Mouse (Mus musculus) CH12.LX (cell line): ENCODE data around the gene Rmi2. TPM values are rescaled to one million over a fixed set of nuclear protein-coding genes. Genes with fewer than 3 reads are reported as not detected.

Experiments used
- DNase-seq: peaks from one replicate; pipeline ENCODE4 v3.0.0-alpha.2; 2013; ENCODE audit errors: extremely low read depth
- H3K27ac ChIP-seq: 2 replicates; pipeline ENCODE4 v1.5.1; 2012; ENCODE audit warnings: low read depth, mild to moderate bottlenecking, control low read depth, moderate library complexity; ENCODE audit not compliant: insufficient read depth
- H3K27me3 ChIP-seq: replicated peaks from 2 replicates; pipeline ENCODE3; 2012; ENCODE audit warnings: inconsistent platforms
- H3K36me3 ChIP-seq, 2 experiments: replicated peaks in 1 of 2; 2 replicates each; pipeline versions ENCODE3 to v1.6.1; 2012; ENCODE audit warnings: inconsistent platforms in 1 of 2, low read length in 1 of 2, mild to moderate bottlenecking in 1 of 2, mixed read lengths in 1 of 2, moderate library complexity in 1 of 2; ENCODE audit not compliant: control insufficient read depth in 1 of 2, insufficient read depth in 1 of 2
- H3K4me1 ChIP-seq, 2 experiments: 2 replicates each; pipeline ENCODE4 v1.6.1; 2012; ENCODE audit warnings: inconsistent platforms in 1 of 2, moderate library complexity in 1 of 2; ENCODE audit not compliant: insufficient read depth in 2 of 2, control insufficient read depth in 1 of 2
- H3K4me2 ChIP-seq: 2 replicates; pipeline ENCODE4 v1.6.1; 2012; ENCODE audit warnings: low read depth, mild to moderate bottlenecking, control low read depth; ENCODE audit not compliant: poor library complexity, insufficient read depth, severe bottlenecking
- H3K4me3 ChIP-seq, 3 experiments: fragments of 150-350 bp in 1 of 3; sonication (generic) in 1 of 3; replicated peaks in 1 of 3; 2 replicates each; pipeline versions ENCODE3 to v1.5.1; 2011 to 2012; ENCODE audit warnings: low read depth in 2 of 3, low read length in 2 of 3, mild to moderate bottlenecking in 2 of 3, moderate library complexity in 2 of 3, control low read depth in 1 of 3, improper control_type of control experiment in 1 of 3, inconsistent platforms in 1 of 3, mixed read lengths in 1 of 3; ENCODE audit not compliant: poor library complexity in 1 of 3
- H3K79me2 ChIP-seq: replicated peaks from 2 replicates; pipeline ENCODE4 v1.6.1; 2012; ENCODE audit warnings: mild to moderate bottlenecking, moderate library complexity; ENCODE audit not compliant: control insufficient read depth, poor library complexity, insufficient read depth, severe bottlenecking; ENCODE audit errors: extremely low read depth
- H3K9ac ChIP-seq: 2 replicates; pipeline ENCODE4 v1.6.1; 2012; ENCODE audit warnings: low read depth, mild to moderate bottlenecking, control low read depth, moderate library complexity; ENCODE audit not compliant: insufficient read depth
- H3K9me3 ChIP-seq: replicated peaks from 2 replicates; pipeline ENCODE3; 2012; ENCODE audit warnings: low read length, inconsistent platforms, mixed read lengths
- CTCF ChIP-seq, 2 experiments: IDR thresholded peaks in 1 of 2; conservative IDR thresholded peaks in 1 of 2; 2 replicates each; pipeline ENCODE4 v1.5.1; 2011 to 2012; ENCODE audit warnings: low read depth in 2 of 2, low read length in 2 of 2, improper control_type of control experiment in 1 of 2, inconsistent platforms in 1 of 2, mild to moderate bottlenecking in 1 of 2, moderate library complexity in 1 of 2
- E2F4 ChIP-seq: IDR thresholded peaks from 2 replicates; pipeline ENCODE4 v1.6.1; 2011; ENCODE audit warnings: low read depth, low read length, improper control_type of control experiment; ENCODE audit not compliant: insufficient replicate concordance
- ELF1 ChIP-seq: IDR thresholded peaks from 2 replicates; pipeline ENCODE4 v1.6.1; 2014; ENCODE audit warnings: low read depth, mild to moderate bottlenecking, inconsistent platforms, low read length, improper control_type of control experiment
- EP300 ChIP-seq: IDR thresholded peaks from 2 replicates; pipeline ENCODE4 v1.6.1; 2011; ENCODE audit warnings: low read length, improper control_type of control experiment
- ETS1 ChIP-seq: conservative IDR thresholded peaks from 2 replicates; pipeline ENCODE4 v1.6.1; 2012; ENCODE audit warnings: low read depth, mild to moderate bottlenecking, inconsistent platforms, low read length, improper control_type of control experiment, moderate library complexity
- HCFC1 ChIP-seq: IDR thresholded peaks from 2 replicates; pipeline ENCODE4 v1.6.1; 2012; ENCODE audit warnings: low read depth, mild to moderate bottlenecking, inconsistent platforms, low read length, improper control_type of control experiment
- JUND ChIP-seq: conservative IDR thresholded peaks from 2 replicates; pipeline ENCODE4 v1.6.1; 2011; ENCODE audit warnings: low read depth, low read length, improper control_type of control experiment
- MAX ChIP-seq: IDR thresholded peaks from 2 replicates; pipeline ENCODE4 v1.6.1; 2011; ENCODE audit warnings: low read length, improper control_type of control experiment
- MAZ ChIP-seq: IDR thresholded peaks from 2 replicates; pipeline ENCODE4 v1.6.1; 2012; ENCODE audit warnings: low read depth, mild to moderate bottlenecking, inconsistent platforms, low read length, improper control_type of control experiment, moderate library complexity
- MYC ChIP-seq: IDR thresholded peaks from 2 replicates; pipeline ENCODE4 v1.6.1; 2011; ENCODE audit warnings: low read depth, mild to moderate bottlenecking, improper control_type of control experiment, low read length
- NELFE ChIP-seq: IDR thresholded peaks from 2 replicates; pipeline ENCODE4 v1.6.1; 2011; ENCODE audit warnings: low read depth, low read length, improper control_type of control experiment
- POLR2A ChIP-seq: IDR thresholded peaks from 2 replicates; pipeline ENCODE4 v1.6.1; 2011; ENCODE audit warnings: low read depth, mild to moderate bottlenecking, improper control_type of control experiment, low read length
- POLR2AphosphoS2 ChIP-seq: IDR thresholded peaks from 2 replicates; pipeline ENCODE4 v1.6.1; 2011; ENCODE audit warnings: low read depth, low read length, improper control_type of control experiment
- RAD21 ChIP-seq: IDR thresholded peaks from 2 replicates; pipeline ENCODE4 v1.6.1; 2011; ENCODE audit warnings: low read depth, mild to moderate bottlenecking, low read length, improper control_type of control experiment, moderate library complexity
- SMC3 ChIP-seq: IDR thresholded peaks from 2 replicates; pipeline ENCODE4 v1.6.1; 2011; ENCODE audit warnings: low read depth, low read length, improper control_type of control experiment
- TCF12 ChIP-seq: IDR thresholded peaks from 2 replicates; pipeline ENCODE4 v1.6.1; 2014; ENCODE audit warnings: low read depth, mild to moderate bottlenecking, inconsistent platforms, low read length, improper control_type of control experiment
- UBTF ChIP-seq: IDR thresholded peaks from 2 replicates; pipeline ENCODE4 v1.6.1; 2012; ENCODE audit warnings: low read depth, mild to moderate bottlenecking, inconsistent platforms, low read length, improper control_type of control experiment, moderate library complexity
- USF2 ChIP-seq: conservative IDR thresholded peaks from 2 replicates; pipeline ENCODE4 v1.6.1; 2011; ENCODE audit warnings: low read depth, low read length, improper control_type of control experiment
- ZKSCAN1 ChIP-seq: IDR thresholded peaks from 2 replicates; pipeline ENCODE4 v1.6.1; 2012; ENCODE audit warnings: low read depth, inconsistent platforms, low read length, improper control_type of control experiment, borderline replicate concordance
- ZMIZ1 ChIP-seq: IDR thresholded peaks from 2 replicates; pipeline ENCODE4 v1.6.1; 2012; ENCODE audit warnings: low read depth, mild to moderate bottlenecking, inconsistent platforms, low read length, improper control_type of control experiment
- dilution Hi-C: fragments of 300-500 bp; cut with MboI; formaldehyde crosslinking; loops from 2 replicates; pipeline ENCODE4 v1.14.3; 2020; ENCODE audit warnings: low sequenced_read_pairs; ENCODE audit not compliant: extremely low pct_unique_long_range_greater_than_20kb, extremely low pct_ligation_motif_present
- in situ Hi-C: fragments of 300-500 bp; cut with MboI; formaldehyde crosslinking; loops from 3 replicates; pipeline ENCODE4 v1.14.3; 2019; ENCODE audit warnings: low sequenced_read_pairs, low pct_ligation_motif_present, low pct_unique_long_range_greater_than_20kb, mixed read lengths
- polyA plus RNA-seq: library from polyadenylated mRNA; unstranded; fragments of >175 nt; gene quantifications from 2 replicates; pipeline ENCODE4 v1.2.1, GENCODE M21; 2012; ENCODE audit warnings: low read depth; ENCODE audit not compliant: insufficient read length
- total RNA-seq, 2 experiments: library from RNA; depleted of rRNA; stranded (reverse); fragments of 300-350 nt in 1 of 2; fragments of >200 nt in 1 of 2; gene quantifications; 2 replicates each; pipeline ENCODE4 v1.2.3; 2012 to 2014

The Rmi2 gene
- total and polyA plus RNA-seq, 3 experiments = 6.8 to 13.8 (median 9.3) TPM

GRCm38 (mm10) chr16:10836388-10836787 is 1.5 kb downstream of the Rmi2 start (continued):
- TF ChIP-seq E2F4 (no peak), ELF1 (no peak), USF2 (no peak)

- no peak for TF ChIP-seq JUND
- no peak for TF ChIP-seq EP300
- no peak for TF ChIP-seq POLR2A
- TF ChIP-seq MYC = no peak
- peak; percentile 60; the same call in 1 of the 2 replicates for TF ChIP-seq ZKSCAN1
- no peak for TF ChIP-seq UBTF
- no peak for TF ChIP-seq NELFE
- TF ChIP-seq MAZ = no peak
- no peak for TF ChIP-seq HCFC1
- H3K9ac ChIP-seq = no peak overlapping the region
- H3K9me3 ChIP-seq = no peaks in the 10 kb centered on the region
- dilution Hi-C loops = no loop called here
- peaks cover 8 to 46% of the 10 kb centered on the region in 2 experiments for H3K36me3 ChIP-seq
- peaks cover 22 to 46% of the 10 kb centered on the region in 2 experiments for H3K4me1 ChIP-seq
- H3K27me3 ChIP-seq = no peaks in the 10 kb centered on the region
- no peak overlapping the region for H3K27ac ChIP-seq
- no peak overlapping the region for H3K4me3 ChIP-seq
- in situ Hi-C loops = no loop called here
- H3K79me2 ChIP-seq = peaks cover 9% of the 10 kb centered on the region; the same call in 1 of the 2 replicates
- H3K4me2 ChIP-seq = no peak overlapping the region
- DNase-seq = no peak
Measured at GRCm38 (mm10) chr16:10837250-10837649, 2.4 kb downstream of the Rmi2 start.

- Histone ChIP-seq H3K4me1 (peaks cover 24 to 52% of the 10 kb centered on the region in 2 experiments), H3K27me3 (no peaks in the 10 kb centered on the region), H3K79me2 (peaks cover 9% of the 10 kb centered on the region; the same call in 1 of the 2 replicates), H3K27ac (no peak overlapping the region), H3K4me3 (no peak overlapping the region), H3K4me2 (no peak overlapping the region), H3K9me3 (no peaks in the 10 kb centered on the region), H3K9ac (no peak overlapping the region), H3K36me3 (peaks cover 8 to 47% of the 10 kb centered on the region in 2 experiments)
- TF ChIP-seq JUND (no peak), ETS1 (no peak), POLR2AphosphoS2 (no peak), ZMIZ1 (no peak), RAD21 (no peak), CTCF (conservative IDR thresholded peaks at IDR 0.05 in 1 of 2, IDR thresholded peaks at IDR 0.05 in 1 of 2; ENCODE audit: low read depth in 2 of 2, low read length in 2 of 2) (no peak), TCF12 (no peak), MAX (no peak), SMC3 (no peak)
- dilution Hi-C loops (no loop called here), in situ Hi-C loops (no loop called here)
- no peak for DNase-seq
Measured at GRCm38 (mm10) chr16:10837903-10838302, 3.0 kb downstream of the Rmi2 start.
